Mouse (Mus musculus) megakaryocyte, embryonic 14.5 days (primary cell): ENCODE results near the gene Sh3kbp1.

ENCODE experiments used
- FLI1 ChIP-seq: IDR thresholded peaks from 2 replicates; pipeline ENCODE4 v1.6.1; 2012; ENCODE audit warnings: low read length, inconsistent platforms, mixed read lengths
- GATA1 ChIP-seq: IDR thresholded peaks from 3 replicates; pipeline ENCODE4 v1.6.1; 2012; ENCODE audit warnings: mixed read lengths, low read length, inconsistent platforms, borderline replicate concordance

DNA sequence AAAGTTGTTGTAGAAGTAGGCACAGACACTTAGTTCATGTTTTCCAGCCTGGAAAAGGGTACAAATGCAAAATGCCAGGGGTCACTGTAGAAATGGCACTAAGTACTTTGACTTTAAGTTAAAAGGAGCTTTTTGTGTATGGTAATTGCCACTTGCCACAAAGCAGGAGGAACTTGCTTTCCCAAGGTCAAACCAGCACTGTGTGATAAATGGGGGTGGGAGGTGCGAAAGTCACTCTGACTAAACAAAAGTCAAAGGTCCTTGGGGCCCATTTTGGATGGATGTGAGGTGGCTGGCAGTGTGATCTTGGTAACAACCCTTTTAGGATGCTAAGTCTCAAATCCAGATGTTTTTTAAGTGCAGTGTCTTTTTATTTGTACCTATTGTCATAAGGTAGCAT is 316.5 kb downstream of the Sh3kbp1 start:
- TF ChIP-seq GATA1: no peak
- TF ChIP-seq FLI1: no peak
